Mouse (Mus musculus): ENCODE data around the gene Gpatch8. TPM values are rescaled to one million over a fixed set of nuclear protein-coding genes. Genes with fewer than 3 reads are reported as not detected.
A peak's percentile ranks its signal among the peaks of the same experiment; 100 is the strongest.

Gene Gpatch8
- total and polyA plus RNA-seq, 2 experiments from 2014 or later: 21.3 to 48.9 TPM

- no peak for DNase-seq (ENCODE audit: low spot score)
- TF ChIP-seq CTCF (IDR thresholded peaks at IDR 0.05; ENCODE audit: low read depth): no peak
- no peak overlapping the region for H3K9ac ChIP-seq (replicated peaks; ENCODE audit: low read length)
- H3K4me1 ChIP-seq (ENCODE audit: insufficient read depth, low read length): peaks cover 6% of the 10 kb centered on the region
- H3K36me3 ChIP-seq (ENCODE audit: insufficient read depth, low read length): no peaks in the 10 kb centered on the region
- no peak for ATAC-seq
- H3K4me3 ChIP-seq (ENCODE audit: low read length): no peak overlapping the region
- H3K27me3 ChIP-seq (ENCODE audit: insufficient read depth, low read length): no peaks in the 10 kb centered on the region
- WGBS: 43% methylated on average over 3 of the region's 3 CpGs
- no peak overlapping the region for H3K4me2 ChIP-seq (ENCODE audit: low read depth, low read length)
- H3K9me3 ChIP-seq (ENCODE audit: low read length): no peaks in the 10 kb centered on the region
- peak overlapping the region; percentile 65 for H3K27ac ChIP-seq
These were observed 23.8 kb upstream of the Gpatch8 start for GRCm38 (mm10) chr11:102580034-102580330.

GRCm38 (mm10) chr11:102579165-102580033 lies 23.2 kb upstream of the Gpatch8 start, which contains the start of gene Gm11627:
Gene Gm11627 (minus strand): TSS chr11:102579461.
- no peak for TF ChIP-seq CTCF (IDR thresholded peaks at IDR 0.05; ENCODE audit: low read depth)
- DNase-seq (ENCODE audit: low spot score) (peak; percentile 54), ATAC-seq (peak; percentile 85)
- peak within 1 kb of the TSS; percentile 42 for H3K4me2 ChIP-seq (ENCODE audit: low read depth, low read length)
- H3K27me3 ChIP-seq (ENCODE audit: insufficient read depth, low read length): no peaks in the 10 kb centered on the region
- peak within 1 kb of the TSS; percentile 65 for H3K27ac ChIP-seq
- peak within 1 kb of the TSS; percentile 16 for H3K4me3 ChIP-seq (ENCODE audit: low read length)
- H3K36me3 ChIP-seq (ENCODE audit: insufficient read depth, low read length): no peaks in the 10 kb centered on the region
- peak within 1 kb of the TSS; percentile 7; the same call in 1 of the 2 replicates for H3K9ac ChIP-seq (replicated peaks; ENCODE audit: low read length)
- H3K4me1 ChIP-seq (ENCODE audit: insufficient read depth, low read length): peaks cover 6% of the 10 kb centered on the region
- WGBS: 9% methylated on average over 22 of the region's 23 CpGs
- H3K9me3 ChIP-seq (ENCODE audit: low read length): no peaks in the 10 kb centered on the region

GRCm38 (mm10) chr11:102578341-102579118 lies 22.3 kb upstream of the Gpatch8 start:
- Histone ChIP-seq H3K9ac (replicated peaks; ENCODE audit: low read length) (peak overlapping the region; percentile 7; the same call in 1 of the 2 replicates), H3K4me1 (ENCODE audit: insufficient read depth, low read length) (peaks cover 6% of the 10 kb centered on the region), H3K4me3 (ENCODE audit: low read length) (peak overlapping the region; percentile 16), H3K36me3 (ENCODE audit: insufficient read depth, low read length) (no peaks in the 10 kb centered on the region), H3K9me3 (ENCODE audit: low read length) (no peaks in the 10 kb centered on the region), H3K27ac (peak overlapping the region; percentile 65; the same call in 1 of the 2 replicates), H3K4me2 (ENCODE audit: low read depth, low read length) (peak overlapping the region; percentile 42), H3K27me3 (ENCODE audit: insufficient read depth, low read length) (no peaks in the 10 kb centered on the region)
- ATAC-seq: peak; percentile 52
- DNase-seq (ENCODE audit: low spot score): peak; percentile 77
- WGBS: 8% methylated on average over 27 of the region's 27 CpGs
- TF ChIP-seq CTCF (IDR thresholded peaks at IDR 0.05; ENCODE audit: low read depth): peak; percentile 92

- TF ChIP-seq CTCF (IDR thresholded peaks at IDR 0.05; ENCODE audit: low read depth): no peak
- Histone ChIP-seq H3K4me2 (ENCODE audit: low read depth, low read length) (no peak overlapping the region), H3K9ac (replicated peaks; ENCODE audit: low read length) (no peak overlapping the region), H3K4me1 (ENCODE audit: insufficient read depth, low read length) (peaks cover 2% of the 10 kb centered on the region), H3K36me3 (ENCODE audit: insufficient read depth, low read length) (no peaks in the 10 kb centered on the region), H3K27me3 (ENCODE audit: insufficient read depth, low read length) (no peaks in the 10 kb centered on the region), H3K9me3 (ENCODE audit: low read length) (no peaks in the 10 kb centered on the region), H3K4me3 (ENCODE audit: low read length) (no peak overlapping the region), H3K27ac (no peak overlapping the region)
- ATAC-seq (no peak), DNase-seq (ENCODE audit: low spot score) (no peak)
- 64% methylated on average over 13 of the region's 13 CpGs for WGBS
These were observed 20.0 kb upstream of the Gpatch8 start for GRCm38 (mm10) chr11:102576050-102576754.

- Histone ChIP-seq H3K9me3 (ENCODE audit: low read length) (no peaks in the 10 kb centered on the region), H3K27ac (no peak overlapping the region), H3K4me2 (ENCODE audit: low read depth, low read length) (no peak overlapping the region), H3K4me1 (ENCODE audit: insufficient read depth, low read length) (no peaks in the 10 kb centered on the region), H3K27me3 (ENCODE audit: insufficient read depth, low read length) (no peaks in the 10 kb centered on the region), H3K36me3 (ENCODE audit: insufficient read depth, low read length) (no peaks in the 10 kb centered on the region), H3K4me3 (ENCODE audit: low read length) (no peak overlapping the region), H3K9ac (replicated peaks; ENCODE audit: low read length) (no peak overlapping the region)
- no peak for DNase-seq (ENCODE audit: low spot score)
- TF ChIP-seq CTCF (IDR thresholded peaks at IDR 0.05; ENCODE audit: low read depth): no peak
- ATAC-seq: no peak
- 31% methylated on average over 1 of the region's 1 CpGs for WGBS
These were observed 18.8 kb upstream of the Gpatch8 start for GRCm38 (mm10) chr11:102575034-102575433.

GRCm38 (mm10) chr11:102572866-102573663 lies 16.9 kb upstream of the Gpatch8 start:
- DNase-seq (ENCODE audit: low spot score): peak; percentile 95
- 4% methylated on average over 18 of the region's 18 CpGs for WGBS
- peak overlapping the region; percentile 40 for H3K4me3 ChIP-seq (ENCODE audit: low read length)
- H3K9me3 ChIP-seq (ENCODE audit: low read length): no peaks in the 10 kb centered on the region
- peak overlapping the region; percentile 37; the same call in 1 of the 2 replicates for H3K9ac ChIP-seq (replicated peaks; ENCODE audit: low read length)
- TF ChIP-seq CTCF (IDR thresholded peaks at IDR 0.05; ENCODE audit: low read depth): peak; percentile 91
- peak; percentile 68; the same call in 1 of the 2 replicates for ATAC-seq
- no peaks in the 10 kb centered on the region for H3K27me3 ChIP-seq (ENCODE audit: insufficient read depth, low read length)
- H3K27ac ChIP-seq: no peak overlapping the region
- no peaks in the 10 kb centered on the region for H3K36me3 ChIP-seq (ENCODE audit: insufficient read depth, low read length)
- H3K4me1 ChIP-seq (ENCODE audit: insufficient read depth, low read length): no peaks in the 10 kb centered on the region
- peak overlapping the region; percentile 75 for H3K4me2 ChIP-seq (ENCODE audit: low read depth, low read length)

Data from hindbrain, postnatal 0 days (tissue).